25 mouse cellular contexts compared by ENCODE assay signal in genomic region chr1:131287267-131287666, GRCm38 (mm10). TPM values are rescaled to one million over a fixed set of nuclear protein-coding genes. Genes with fewer than 3 reads are reported as not detected.
DNase-seq lines count a peak whose midpoint lies in the region; ATAC-seq and TF ChIP-seq lines count a peak whose summit lies in the region.
"Had no signal": no experiment of that assay in that cellular context is flagged by ENCODE, and none has a peak within 500 bp of the region (broad histone marks: within the 10 kb centered on the region; RNA-seq: fewer than 3 reads in every experiment).

No protein-coding gene starts in this region.

- DNase-seq in heart, adult 11 months: no peak
- DNase-seq in 3T3-L1 (ENCODE audit: low read depth, low spot score): peak; percentile 57
- no peak for DNase-seq in cerebellum, postnatal 36 days
- DNase-seq: adrenal gland, adult 2 months; cerebellum, adult 11 months; cerebellum, adult 9-10 months; forebrain, postnatal 0 days; kidney, adult 11 months; kidney, postnatal 4 days; left cerebral cortex, postnatal 4 days had no signal

- TF ChIP-seq POLR2A in bone marrow, adult 2 months (IDR thresholded peaks at IDR 0.05; ENCODE audit: borderline replicate concordance, control insufficient read depth, low read depth, low read length): no peak

- H3K9me3 ChIP-seq in heart, embryonic 13.5 days: no peaks in the 10 kb centered on the region
- H3K9me3 ChIP-seq in neural tube, embryonic 15.5 days (replicated peaks): no peaks in the 10 kb centered on the region
- H3K9me3 ChIP-seq: forebrain, embryonic 12.5 days; hindbrain, embryonic 10.5 days; hindbrain, embryonic 15.5 days; kidney, embryonic 15.5 days; megakaryocyte, embryonic 14.5 days; midbrain, embryonic 12.5 days; neural tube, embryonic 13.5 days had no signal

- no peak overlapping the region for H3K4me2 ChIP-seq in heart, embryonic 13.5 days
- H3K4me2 ChIP-seq in neural tube, embryonic 15.5 days: no peak overlapping the region
- H3K4me2 ChIP-seq: forebrain, embryonic 12.5 days; hindbrain, embryonic 15.5 days; kidney, embryonic 15.5 days; midbrain, embryonic 12.5 days; neural tube, embryonic 13.5 days had no signal

- H3K27me3 ChIP-seq in heart, embryonic 13.5 days (replicated peaks): no peaks in the 10 kb centered on the region
- no peaks in the 10 kb centered on the region for H3K27me3 ChIP-seq in neural tube, embryonic 15.5 days (replicated peaks)
- H3K27me3 ChIP-seq: forebrain, embryonic 12.5 days; hindbrain, embryonic 15.5 days; kidney, embryonic 15.5 days; midbrain, embryonic 12.5 days; neural tube, embryonic 13.5 days had no signal

- H3K4me3 ChIP-seq in heart, embryonic 13.5 days: no peak overlapping the region
- H3K4me3 ChIP-seq in bone marrow, adult 2 months (replicated peaks; ENCODE audit: control insufficient read depth, low read depth, low read length): no peak overlapping the region
- H3K4me3 ChIP-seq in neural tube, embryonic 15.5 days (replicated peaks): no peak overlapping the region
- H3K4me3 ChIP-seq: erythroblast, embryonic 14.5 days; forebrain, embryonic 12.5 days; hindbrain, embryonic 10.5 days; hindbrain, embryonic 15.5 days; kidney, embryonic 15.5 days; megakaryocyte, embryonic 14.5 days; midbrain, embryonic 12.5 days; neural tube, embryonic 13.5 days had no signal

- H3K4me1 ChIP-seq in heart, embryonic 13.5 days: peaks cover 14% of the 10 kb centered on the region
- H3K4me1 ChIP-seq in bone marrow, adult 2 months (ENCODE audit: control insufficient read depth, insufficient read depth, low read length): peaks cover 6% of the 10 kb centered on the region
- peaks cover 10% of the 10 kb centered on the region; the same call in 1 of the 2 replicates for H3K4me1 ChIP-seq in neural tube, embryonic 15.5 days
- H3K4me1 ChIP-seq: forebrain, embryonic 12.5 days; hindbrain, embryonic 10.5 days; kidney, embryonic 15.5 days; midbrain, embryonic 12.5 days had no signal

- peak overlapping the region; percentile 28; the same call in 1 of the 2 replicates for H3K27ac ChIP-seq in heart, embryonic 13.5 days (replicated peaks)
- 0 out of 2 replicates have a peak overlapping the region, but pooled peaks have one; percentile 23 for H3K27ac ChIP-seq in bone marrow, adult 2 months (ENCODE audit: control insufficient read depth, insufficient read depth, low read depth, low read length, poor library complexity)
- H3K27ac ChIP-seq in neural tube, embryonic 15.5 days (replicated peaks): no peak overlapping the region
- H3K27ac ChIP-seq: forebrain, embryonic 12.5 days; hindbrain, embryonic 10.5 days; hindbrain, embryonic 15.5 days; kidney, embryonic 15.5 days; midbrain, embryonic 12.5 days; neural tube, embryonic 13.5 days had no signal

- WGBS in heart, embryonic 13.5 days: 41% methylated on average over 2 of the region's 2 CpGs
- WGBS in bone marrow, adult 2 months: 39% methylated on average over 2 of the region's 2 CpGs
- 80% methylated on average over 2 of the region's 2 CpGs for WGBS in neural tube, embryonic 15.5 days

- no peak for ATAC-seq in heart, embryonic 13.5 days (ENCODE audit: extremely low read depth, insufficient number of reproducible peaks, low FRiP score, low TSS enrichment)
- peak; percentile 25; the same call in 1 of the 2 replicates for ATAC-seq in megakaryocyte progenitor cell, adult 5-6 weeks (replicated peaks; ENCODE audit: poor library complexity)
- ATAC-seq in neural tube, embryonic 15.5 days (ENCODE audit: low FRiP score): no peak
- ATAC-seq: activated CD4-positive, CD25-positive, alpha-beta regulatory T cell, adult 4 months; CD4-positive, CD25-positive, alpha-beta regulatory T cell, adult 4 months; forebrain, postnatal 0 days; inflammation-experienced regulatory T-cells, adult 6 months had no signal

- TF ChIP-seq CTCF in bone marrow, adult 2 months (IDR thresholded peaks at IDR 0.05; ENCODE audit: control insufficient read depth, insufficient read depth, low read length): no peak

- H3K9ac ChIP-seq in heart, embryonic 13.5 days: no peak overlapping the region
- H3K9ac ChIP-seq in neural tube, embryonic 15.5 days (replicated peaks): no peak overlapping the region
- H3K9ac ChIP-seq: forebrain, embryonic 12.5 days; forebrain, postnatal 0 days; hindbrain, embryonic 15.5 days; kidney, embryonic 15.5 days; midbrain, embryonic 12.5 days; neural tube, embryonic 13.5 days had no signal

- peaks cover 55% of the 10 kb centered on the region for H3K36me3 ChIP-seq in heart, embryonic 13.5 days
- H3K36me3 ChIP-seq in neural tube, embryonic 15.5 days: peaks cover 34% of the 10 kb centered on the region

RNA-seq across cellular contexts. Expression of gene Ikbke, which starts 7.9 kb away (rescaled TPM):
- 2.4 and 2.8 TPM in 2 replicates for polyA plus RNA-seq in heart, embryonic 13.5 days (2015; fragmentation: Nextera tagmentation; extraction: Ambion mirVana)
- polyA plus RNA-seq in bone marrow, adult 2 months (2011; ENCODE audit: insufficient read depth, insufficient read length, low replicate concordance, missing spikeins): 12.8 and 40.9 TPM in 2 replicates
- total RNA-seq in megakaryocyte progenitor cell, adult 5-6 weeks (2015): 21.4 and 22.1 TPM in 2 replicates
- total RNA-seq in megakaryocyte progenitor cell, adult 5-6 weeks (2017): 25.9 and 28.6 TPM in 2 replicates
- polyA plus RNA-seq in neural tube, embryonic 15.5 days (2015; fragmentation: Nextera tagmentation; extraction: Ambion mirVana): 0.88 and 3.7 TPM in 2 replicates
- polyA plus RNA-seq: erythroblast, embryonic 14.5 days had no signal

RNA-seq across cellular contexts. Expression of gene Rassf5, which starts 42.2 kb away (rescaled TPM):
- polyA plus RNA-seq in heart, embryonic 13.5 days (2015; fragmentation: Nextera tagmentation; extraction: Ambion mirVana): 14.9 and 18.2 TPM in 2 replicates
- 12.7 and 21.8 TPM in 2 replicates for polyA plus RNA-seq in bone marrow, adult 2 months (2011; ENCODE audit: insufficient read depth, insufficient read length, low replicate concordance, missing spikeins)
- 46.0 and 48.9 TPM in 2 replicates for total RNA-seq in megakaryocyte progenitor cell, adult 5-6 weeks (2015)
- total RNA-seq in megakaryocyte progenitor cell, adult 5-6 weeks (2017): 45.1 and 47.6 TPM in 2 replicates
- polyA plus RNA-seq in neural tube, embryonic 15.5 days (2015; fragmentation: Nextera tagmentation; extraction: Ambion mirVana): 5.6 and 15.8 TPM in 2 replicates
- polyA plus RNA-seq: erythroblast, embryonic 14.5 days had no signal
